Mouse (Mus musculus): Measurements from ENCODE around the gene Gpr21.
"Not testable (repeated sequence)": the region's sequence is repeated elsewhere in the genome, so short reads cannot be mapped to it uniquely, and the experiment has no call there.

Gene Gpr21

GRCm38 (mm10) chr2:37516030-37516710 lies at the start of gene Gpr21:
Gpr21 (plus strand) TSS chr2:37516332.
- in situ Hi-C loops (cut with MboI; ENCODE audit: low sequenced_read_pairs), result no loop called here

DNA sequence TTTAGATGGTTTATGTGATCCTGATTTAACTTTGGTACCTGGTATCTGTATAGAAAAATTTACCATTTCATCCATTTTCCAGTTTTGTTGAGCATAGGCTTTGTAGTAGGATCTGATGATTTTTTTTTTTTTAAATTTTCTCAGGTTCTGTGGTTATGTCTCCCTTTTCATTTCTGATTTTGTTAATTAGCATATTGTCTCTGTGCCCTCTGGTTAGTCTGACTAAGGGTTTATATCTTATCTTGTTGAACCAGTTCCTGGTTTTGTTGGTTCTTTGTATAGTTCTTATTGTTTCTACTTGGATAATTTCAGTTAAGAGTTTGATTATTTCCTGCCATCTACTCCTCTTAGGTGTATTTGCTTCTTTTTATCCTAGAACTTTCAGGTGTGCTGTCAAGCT lies 36.6 kb upstream of the Gpr21 start:
- in situ Hi-C loops (cut with MboI; ENCODE audit: low sequenced_read_pairs), result no loop called here

- in situ Hi-C loops (cut with MboI; ENCODE audit: low sequenced_read_pairs), result no loop called here
These were observed 36.1 kb upstream of the Gpr21 start for GRCm38 (mm10) chr2:37480039-37480438.

- in situ Hi-C loops (cut with MboI; ENCODE audit: low sequenced_read_pairs), result no loop called here
These were observed 32.0 kb upstream of the Gpr21 start for GRCm38 (mm10) chr2:37484165-37484564.

- in situ Hi-C loops (cut with MboI; ENCODE audit: low sequenced_read_pairs), result no loop called here
These were observed 30.8 kb upstream of the Gpr21 start for GRCm38 (mm10) chr2:37485370-37485769.

DNA sequence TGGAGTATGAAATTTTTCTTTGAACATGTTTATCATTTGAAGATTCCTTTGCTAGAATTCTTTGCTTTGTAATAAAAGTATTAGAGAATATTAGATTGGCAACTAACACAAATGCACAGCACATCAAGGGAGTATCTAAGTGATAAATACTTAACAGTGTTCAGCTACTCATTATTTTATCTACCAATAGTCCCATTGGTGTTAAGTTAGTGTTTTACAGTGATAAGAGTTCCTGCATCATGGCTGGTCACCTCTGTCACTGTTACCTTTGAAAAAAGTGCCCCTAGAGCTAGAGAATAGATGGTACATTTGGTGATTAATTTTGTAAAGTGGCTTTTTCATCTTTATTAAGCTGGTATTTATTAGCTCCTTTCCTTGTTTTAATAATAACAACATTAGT lies 29.7 kb upstream of the Gpr21 start:
- in situ Hi-C loops (cut with MboI; ENCODE audit: low sequenced_read_pairs), result no loop called here

DNA sequence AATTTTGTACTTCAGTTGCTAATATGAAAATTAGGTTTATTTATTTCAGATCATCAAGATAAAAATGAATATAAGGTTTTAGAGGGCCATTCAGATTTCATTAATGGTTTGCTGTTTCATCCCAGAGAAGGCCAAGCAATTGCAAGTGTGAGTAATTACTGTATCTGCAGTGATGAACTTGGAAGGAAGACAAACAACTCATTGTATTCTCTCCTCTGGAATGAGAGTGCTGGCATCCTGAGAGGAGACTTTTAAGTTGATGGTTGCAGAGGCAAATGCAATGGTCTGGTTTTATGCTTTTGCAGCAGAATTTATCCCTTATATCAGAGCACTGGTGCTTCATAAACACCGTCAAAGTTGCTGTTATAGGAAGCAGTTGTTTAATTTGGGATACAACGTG lies 27.2 kb upstream of the Gpr21 start:
- in situ Hi-C loops (cut with MboI; ENCODE audit: low sequenced_read_pairs), result no loop called here

DNA sequence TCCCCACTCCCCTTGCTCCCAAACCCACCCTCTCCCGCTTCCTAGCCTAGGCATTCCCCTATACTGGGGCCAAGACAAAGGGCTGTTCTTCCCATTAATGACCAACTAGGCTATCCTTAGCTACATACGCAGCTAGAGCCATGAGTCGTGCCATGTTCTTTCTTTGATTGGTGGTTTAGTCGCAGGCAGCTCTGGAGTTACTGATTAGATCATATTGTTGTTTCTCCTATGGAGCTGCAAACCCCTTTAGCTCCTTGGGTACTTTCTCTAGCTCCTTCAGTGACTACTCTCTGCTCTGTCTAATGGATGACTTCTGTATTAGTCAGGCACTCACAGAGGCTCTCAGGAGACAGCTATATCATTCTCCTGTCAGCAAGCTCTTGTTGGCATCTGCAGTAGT lies 18.8 kb upstream of the Gpr21 start:
- in situ Hi-C loops (cut with MboI; ENCODE audit: low sequenced_read_pairs), result loop anchor here (10.0 kb wide), 1 partner anchor 113 kb away; no protein-coding TSS in a partner anchor

DNA sequence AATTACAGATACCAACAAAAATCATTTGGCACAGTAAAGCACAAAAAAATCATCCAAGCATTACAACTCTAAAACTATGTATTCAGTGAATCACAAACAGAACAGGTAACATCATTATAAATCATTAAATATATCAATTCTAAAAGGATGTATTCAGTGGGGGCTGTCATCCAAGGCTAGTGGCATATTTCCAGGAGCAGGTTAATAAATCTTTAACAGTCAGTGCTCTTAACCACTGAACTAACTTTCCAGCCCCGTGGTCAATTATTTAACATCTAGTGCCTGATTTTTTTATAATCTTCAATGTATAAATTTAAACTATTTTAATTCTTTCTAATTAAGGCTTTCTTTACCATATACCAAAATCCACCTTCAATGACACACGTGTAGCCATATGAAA lies 10.3 kb upstream of the Gpr21 start:
- in situ Hi-C loops (cut with MboI; ENCODE audit: low sequenced_read_pairs), result not testable (repeated sequence)

GRCm38 (mm10) chr2:37511134-37511901 lies 4.8 kb upstream of the Gpr21 start:
- in situ Hi-C loops (cut with MboI; ENCODE audit: low sequenced_read_pairs), result no loop called here

GRCm38 (mm10) chr2:37516922-37517462 lies 860 bp downstream of the Gpr21 start:
- in situ Hi-C loops (cut with MboI; ENCODE audit: low sequenced_read_pairs), result no loop called here

DNA sequence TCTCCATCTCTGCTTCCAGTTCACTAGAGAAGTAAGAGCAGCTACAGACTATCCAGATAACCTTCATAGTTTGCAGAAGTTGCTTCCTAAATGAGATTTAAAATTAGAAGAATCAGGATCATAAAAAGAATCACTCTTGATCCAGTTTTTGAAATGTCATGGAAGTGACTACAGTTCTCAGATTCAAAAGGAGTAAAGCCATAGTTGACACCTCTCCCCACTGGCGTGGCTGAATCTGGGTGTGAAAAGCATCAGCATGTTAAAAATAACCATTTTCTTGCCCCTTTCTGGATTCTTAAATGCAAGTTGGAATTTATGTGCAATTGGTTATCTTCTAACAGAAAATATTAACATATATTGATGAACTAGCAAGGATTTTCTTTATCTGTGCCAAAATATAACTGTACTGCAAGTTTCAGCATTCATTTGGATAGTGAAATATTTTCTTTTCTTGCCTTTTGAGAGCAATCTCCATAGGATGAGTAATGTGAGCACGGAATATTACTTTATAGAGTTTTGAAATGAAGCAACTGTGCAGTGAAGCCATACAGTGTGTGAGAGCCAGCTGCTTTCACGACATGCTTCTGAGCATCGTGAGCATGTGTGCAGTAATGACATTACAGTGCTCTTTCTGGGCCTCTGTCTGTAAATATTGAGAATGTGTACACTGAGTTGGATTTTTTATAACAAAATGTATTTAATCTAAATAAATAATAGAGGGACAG lies 2.6 kb downstream of the Gpr21 start:
- in situ Hi-C loops (cut with MboI; ENCODE audit: low sequenced_read_pairs), result no loop called here

- in situ Hi-C loops (cut with MboI; ENCODE audit: low sequenced_read_pairs), result no loop called here
These were observed 3.1 kb downstream of the Gpr21 start for GRCm38 (mm10) chr2:37519286-37519640.

- in situ Hi-C loops (cut with MboI; ENCODE audit: low sequenced_read_pairs), result no loop called here
These were observed 11.5 kb downstream of the Gpr21 start for GRCm38 (mm10) chr2:37527587-37527986.

- in situ Hi-C loops (cut with MboI; ENCODE audit: low sequenced_read_pairs), result no loop called here
These were observed 13.3 kb downstream of the Gpr21 start for GRCm38 (mm10) chr2:37529397-37529796.

DNA sequence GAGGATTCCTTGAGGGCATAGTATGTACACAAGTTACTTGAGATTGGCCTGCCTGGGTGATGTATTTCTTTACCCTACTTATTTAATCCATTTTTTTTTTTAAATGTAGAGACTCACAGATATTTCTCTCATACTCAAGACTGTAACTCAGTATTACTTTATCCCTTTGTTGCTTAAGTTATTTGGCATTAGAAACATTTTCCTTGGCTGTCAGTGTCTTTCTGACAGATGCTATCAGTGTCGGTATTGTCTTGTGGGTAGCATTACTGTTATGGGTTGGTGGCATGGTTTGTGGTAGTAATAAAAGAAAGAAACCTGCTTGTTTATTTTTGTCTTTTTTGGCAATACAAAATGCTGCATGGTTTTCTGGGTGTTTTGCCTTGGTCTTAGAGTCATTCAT lies 14.6 kb downstream of the Gpr21 start:
- in situ Hi-C loops (cut with MboI; ENCODE audit: low sequenced_read_pairs), result no loop called here

GRCm38 (mm10) chr2:37531639-37532038 lies 15.5 kb downstream of the Gpr21 start:
- in situ Hi-C loops (cut with MboI; ENCODE audit: low sequenced_read_pairs), result no loop called here

GRCm38 (mm10) chr2:37549346-37550012 lies 33.3 kb downstream of the Gpr21 start:
- in situ Hi-C loops (cut with MboI; ENCODE audit: low sequenced_read_pairs), result no loop called here

DNA sequence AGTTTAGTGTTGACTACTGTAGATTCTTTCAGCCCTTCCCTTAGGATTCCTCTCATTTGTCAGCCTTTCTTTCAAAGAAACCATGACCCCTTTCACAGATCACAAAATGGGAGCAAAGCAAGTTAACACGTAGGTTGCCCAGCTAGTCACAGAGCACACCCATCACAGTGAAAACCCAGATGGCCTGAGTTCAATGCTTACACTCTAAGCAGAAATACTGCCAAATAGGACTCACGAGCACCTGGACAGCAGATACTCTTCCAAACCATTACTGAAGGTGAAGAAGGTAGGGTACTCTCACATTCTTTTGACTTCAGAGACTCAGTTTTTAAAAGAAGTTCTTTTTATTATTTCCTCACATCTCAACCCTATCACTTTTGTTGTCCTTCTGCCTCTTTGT lies 40.2 kb downstream of the Gpr21 start:
- in situ Hi-C loops (cut with MboI; ENCODE audit: low sequenced_read_pairs), result no loop called here

- in situ Hi-C loops (cut with MboI; ENCODE audit: low sequenced_read_pairs), result no loop called here
These were observed 49.4 kb downstream of the Gpr21 start for GRCm38 (mm10) chr2:37565579-37565978.

DNA sequence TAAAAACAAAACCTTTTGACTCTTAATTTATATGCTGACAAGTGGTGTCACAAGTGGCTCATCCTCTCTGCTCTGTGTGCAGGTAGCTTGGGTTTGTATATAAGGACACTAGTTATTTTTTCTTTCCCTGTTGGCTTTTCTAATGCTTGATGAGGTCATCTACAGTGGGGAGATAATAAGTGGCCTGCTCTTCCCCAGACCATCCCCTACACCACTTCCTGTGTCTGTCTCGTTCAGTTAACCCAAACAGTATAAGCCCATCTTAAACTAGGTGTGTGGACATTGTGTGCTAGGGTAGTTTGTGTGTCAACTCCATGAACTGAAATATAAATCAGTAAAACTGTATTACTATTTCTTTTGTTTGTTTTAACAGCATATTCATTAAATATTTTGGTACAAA lies 49.9 kb downstream of the Gpr21 start:
- in situ Hi-C loops (cut with MboI; ENCODE audit: low sequenced_read_pairs), result no loop called here

Data from CH12F3 (cell line).